Mouse (Mus musculus) lung, adult 2 months (tissue): ENCODE results near the gene Selenbp2.
"Not testable (repeated sequence)": the region's sequence is repeated elsewhere in the genome, so short reads cannot be mapped to it uniquely, and the experiment has no call there.

Experiments
- CTCF ChIP-seq: fragments of 200-500 bp; IDR thresholded peaks from 2 replicates; pipeline ENCODE4 v1.5.1; 2011; ENCODE audit warnings: mild to moderate bottlenecking, low read length, control low read depth; ENCODE audit not compliant: insufficient read depth
- POLR2A ChIP-seq: fragments of 200-500 bp; IDR thresholded peaks from 2 replicates; pipeline ENCODE4 v1.6.1; 2011; ENCODE audit warnings: low read depth, mild to moderate bottlenecking, control low read depth, low read length, borderline replicate concordance; ENCODE audit errors: extremely low read depth

DNA sequence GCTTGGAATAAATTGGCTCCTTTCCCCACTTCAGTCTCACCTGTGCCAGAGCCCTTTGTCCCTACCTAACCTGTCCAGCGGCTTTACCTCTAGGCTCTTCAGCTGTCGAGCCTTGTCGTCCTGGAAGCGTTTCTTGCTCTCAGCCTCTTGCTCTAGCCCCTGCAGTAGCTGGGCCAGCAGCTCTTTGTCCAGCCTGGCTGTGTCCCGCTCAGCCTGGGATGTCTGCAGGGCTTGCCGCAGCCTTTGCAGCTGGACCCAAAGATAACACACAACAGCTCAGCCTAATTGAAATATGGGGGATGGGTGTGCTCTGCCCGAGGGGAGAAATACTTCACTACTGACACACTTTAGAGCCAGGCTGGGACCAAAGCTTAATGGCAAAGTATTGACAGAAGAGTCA, 27.5 kb upstream of the Selenbp2 start:
- not testable (repeated sequence) for TF ChIP-seq CTCF, POLR2A
